Mouse (Mus musculus) heart, postnatal 0 days (tissue): ENCODE data around the gene Pex14. TPM values are rescaled to one million over a fixed set of nuclear protein-coding genes. Genes with fewer than 3 reads are reported as not detected.

ENCODE experiments used
- ATAC-seq: fragments of 200-750 bp; cut with Nextera tagmentation; 2 replicates; pipeline ENCODE4 v1.8.0; 2017; ENCODE audit warnings: low read depth, moderate number of reproducible peaks, moderate library complexity; ENCODE audit not compliant: insufficient read depth
- DNase-seq: peaks from one replicate; pipeline ENCODE4 v3.0.0-alpha.2; 2016; ENCODE audit warnings: low spot score
- H3K27ac ChIP-seq: fragments of 300-500 bp; sonication (generic); 2 replicates; pipeline ENCODE4 v1.5.1; 2014; ENCODE audit warnings: low read depth, mild to moderate bottlenecking
- H3K27me3 ChIP-seq: fragments of 300-500 bp; sonication (generic); 2 replicates; pipeline ENCODE4 v1.6.1; 2014; ENCODE audit warnings: low read length, mixed read lengths; ENCODE audit not compliant: control insufficient read depth, insufficient read depth
- H3K36me3 ChIP-seq: fragments of 300-500 bp; sonication (generic); replicated peaks from 2 replicates; pipeline ENCODE4 v1.6.1; 2014; ENCODE audit warnings: low read length, mixed read lengths; ENCODE audit not compliant: control insufficient read depth, insufficient read depth
- H3K4me1 ChIP-seq: fragments of 300-500 bp; sonication (generic); 2 replicates; pipeline ENCODE4 v1.6.1; 2014; ENCODE audit warnings: antibody characterized with exemption; ENCODE audit not compliant: control insufficient read depth, insufficient read depth
- H3K4me2 ChIP-seq: fragments of 300-500 bp; sonication (generic); 2 replicates; pipeline ENCODE4 v1.6.1; 2014; ENCODE audit warnings: low read depth, mild to moderate bottlenecking, low read length, moderate library complexity
- H3K4me3 ChIP-seq: fragments of 300-500 bp; sonication (generic); 2 replicates; pipeline ENCODE4 v1.5.1; 2014; ENCODE audit warnings: low read depth, low read length
- H3K9ac ChIP-seq: fragments of 300-500 bp; sonication (generic); replicated peaks from 2 replicates; pipeline ENCODE4 v1.6.1; 2014; ENCODE audit warnings: low read depth, low read length, mixed read lengths
- H3K9me3 ChIP-seq: fragments of 300-500 bp; sonication (generic); replicated peaks from 2 replicates; pipeline ENCODE4 v1.6.1; 2016; ENCODE audit warnings: low read length; ENCODE audit not compliant: control insufficient read depth
- CTCF ChIP-seq: IDR thresholded peaks from 2 replicates; pipeline ENCODE4 v1.5.1; 2016; ENCODE audit warnings: antibody characterized with exemption, control low read depth, low read depth
- EP300 ChIP-seq: IDR thresholded peaks from 2 replicates; pipeline ENCODE4 v1.6.1; 2016; ENCODE audit warnings: antibody characterized with exemption, low read depth
- WGBS: fragments of 180-500 bp; shearing (Covaris S2); extraction: QIAGEN DNeasy Blood & Tissue Kit; methylation state at CpG from one replicate; pipeline ENCODE4 v1.1.7; 2014; 5-methylcytosine and 5-hydroxymethylcytosine counted together
- polyA plus RNA-seq: library from polyadenylated mRNA; unstranded; fragments of >200 nt; fragmentation: Nextera tagmentation; extraction: Ambion mirVana; gene quantifications from 2 replicates; pipeline ENCODE4 v1.2.1, GENCODE M21; 2015
- total RNA-seq: library from RNA; depleted of rRNA; stranded (reverse); fragments of >200 nt; gene quantifications from 2 replicates; pipeline ENCODE4 v1.2.3, GENCODE M21; 2014; ENCODE audit warnings: low replicate concordance

The Pex14 gene
- total and polyA plus RNA-seq, 2 experiments from 2014 or later, result 38.1 to 43.9 TPM

DNA sequence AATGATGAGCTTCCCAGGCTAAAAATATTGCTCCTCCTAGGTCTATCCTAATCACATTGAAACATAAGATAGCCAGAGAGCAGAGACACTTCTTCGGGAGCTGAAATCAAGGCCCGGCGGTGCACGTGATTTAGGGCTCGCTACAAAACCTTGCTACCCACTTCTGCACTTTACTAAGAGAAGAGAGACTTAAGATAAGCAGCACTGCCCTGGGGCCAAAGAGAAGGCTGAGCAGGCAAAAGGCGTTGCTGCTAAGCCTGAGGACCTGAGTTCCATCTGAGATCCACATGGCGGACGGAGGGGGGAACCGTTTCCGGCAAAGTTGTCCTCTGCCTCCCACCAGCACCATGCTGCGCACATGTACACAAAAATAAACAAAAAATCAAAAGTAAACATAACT, 1.1 kb downstream of the Pex14 start:
- TF ChIP-seq EP300, result no peak
- TF ChIP-seq CTCF, result no peak
- H3K9ac ChIP-seq, result peak overlapping the region; percentile 94
- H3K9me3 ChIP-seq, result no peaks in the 10 kb centered on the region
- H3K4me2 ChIP-seq, result peak overlapping the region; percentile 86
- WGBS, result 6% methylated on average over 11 of the region's 11 CpGs
- ATAC-seq (no peak), DNase-seq (no peak)
- peak overlapping the region; percentile 100 for H3K4me3 ChIP-seq
- no peaks in the 10 kb centered on the region for H3K27me3 ChIP-seq
- H3K36me3 ChIP-seq, result peaks cover 7% of the 10 kb centered on the region; the same call in 1 of the 2 replicates
- H3K4me1 ChIP-seq, result peaks cover 15% of the 10 kb centered on the region
- no peak overlapping the region for H3K27ac ChIP-seq

DNA sequence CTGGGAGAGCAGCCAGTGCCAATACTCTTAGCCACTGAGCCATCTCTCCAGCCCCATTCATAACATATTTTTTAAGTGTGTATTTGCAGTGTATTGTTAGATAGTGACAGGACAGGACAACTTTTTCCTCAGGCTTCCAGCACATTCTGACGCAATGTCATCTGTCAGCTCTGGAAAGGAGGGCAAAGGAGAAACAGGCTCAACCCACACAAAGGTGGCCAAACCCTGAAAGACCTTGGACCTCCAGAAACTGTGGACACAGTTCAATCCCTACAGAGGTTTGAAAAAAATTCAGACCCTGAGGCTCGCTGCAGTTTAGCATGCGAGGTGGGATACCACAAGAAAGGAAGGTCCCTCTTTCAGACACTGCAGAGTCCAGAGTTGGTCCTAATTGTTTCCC, 1.7 kb downstream of the Pex14 start:
- 76% methylated on average over 3 of the region's 3 CpGs for WGBS
- Histone ChIP-seq H3K4me2 (peak overlapping the region; percentile 86), H3K9me3 (no peaks in the 10 kb centered on the region), H3K9ac (no peak overlapping the region), H3K4me1 (peaks cover 15% of the 10 kb centered on the region), H3K27me3 (no peaks in the 10 kb centered on the region), H3K27ac (no peak overlapping the region), H3K4me3 (no peak overlapping the region), H3K36me3 (peaks cover 8% of the 10 kb centered on the region; the same call in 1 of the 2 replicates)
- ATAC-seq (no peak), DNase-seq (no peak)
- TF ChIP-seq EP300 (no peak), CTCF (no peak)

DNA sequence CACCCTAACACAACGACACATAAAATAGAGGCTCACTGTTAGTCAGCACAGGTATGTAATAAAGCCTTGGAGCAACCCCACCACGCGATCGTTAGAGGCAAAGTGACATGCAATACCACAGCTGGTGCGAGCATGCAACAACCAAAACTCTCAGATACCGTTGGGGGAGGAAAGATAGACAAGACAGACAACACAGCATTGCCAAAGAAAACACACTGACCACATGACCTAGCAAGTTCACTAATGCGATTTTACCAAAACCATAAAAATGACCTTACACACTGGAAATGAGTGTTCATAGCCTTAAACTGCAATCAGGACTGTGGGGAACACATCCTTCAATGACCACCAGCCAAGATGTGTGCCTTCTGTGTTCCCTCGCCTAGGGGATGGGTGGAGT, 8.3 kb downstream of the Pex14 start:
- Histone ChIP-seq H3K4me2 (no peak overlapping the region), H3K36me3 (peaks cover 11% of the 10 kb centered on the region; the same call in 1 of the 2 replicates), H3K4me1 (no peaks in the 10 kb centered on the region), H3K4me3 (no peak overlapping the region), H3K9me3 (no peaks in the 10 kb centered on the region), H3K9ac (no peak overlapping the region), H3K27ac (no peak overlapping the region), H3K27me3 (no peaks in the 10 kb centered on the region)
- WGBS, result 74% methylated on average over 8 of the region's 8 CpGs
- ATAC-seq (no peak), DNase-seq (no peak)
- TF ChIP-seq CTCF (no peak), EP300 (no peak)

DNA sequence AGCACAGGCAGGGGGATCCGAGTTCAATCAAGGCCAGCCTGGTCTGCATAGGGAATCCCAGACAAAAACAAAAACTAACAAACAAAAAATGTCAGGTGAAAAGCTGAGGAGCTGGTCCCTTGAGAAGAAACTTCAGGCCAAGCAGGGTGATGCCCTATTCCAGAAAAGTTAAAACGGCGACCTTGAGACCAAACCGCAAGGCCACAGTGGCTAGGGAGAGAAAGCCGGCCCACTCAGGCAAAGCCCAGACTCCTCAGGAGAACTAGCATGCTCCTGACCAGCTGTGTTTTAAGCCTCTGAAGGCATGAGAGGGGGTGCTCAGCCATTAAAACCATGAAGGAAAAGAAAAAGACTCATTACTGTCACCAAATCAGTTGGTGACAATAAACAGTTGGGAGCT, 14.3 kb downstream of the Pex14 start:
- TF ChIP-seq EP300 (no peak), CTCF (no peak)
- DNase-seq, result no peak
- Histone ChIP-seq H3K4me3 (no peak overlapping the region), H3K27me3 (no peaks in the 10 kb centered on the region), H3K4me2 (no peak overlapping the region), H3K9ac (no peak overlapping the region), H3K27ac (0 out of 2 replicates have a peak overlapping the region, but pooled peaks have one; percentile 8), H3K4me1 (peaks cover 15% of the 10 kb centered on the region; the same call in 1 of the 2 replicates), H3K36me3 (no peaks in the 10 kb centered on the region), H3K9me3 (no peaks in the 10 kb centered on the region)
- ATAC-seq, result no peak
- WGBS, result 59% methylated on average over 5 of the region's 5 CpGs

DNA sequence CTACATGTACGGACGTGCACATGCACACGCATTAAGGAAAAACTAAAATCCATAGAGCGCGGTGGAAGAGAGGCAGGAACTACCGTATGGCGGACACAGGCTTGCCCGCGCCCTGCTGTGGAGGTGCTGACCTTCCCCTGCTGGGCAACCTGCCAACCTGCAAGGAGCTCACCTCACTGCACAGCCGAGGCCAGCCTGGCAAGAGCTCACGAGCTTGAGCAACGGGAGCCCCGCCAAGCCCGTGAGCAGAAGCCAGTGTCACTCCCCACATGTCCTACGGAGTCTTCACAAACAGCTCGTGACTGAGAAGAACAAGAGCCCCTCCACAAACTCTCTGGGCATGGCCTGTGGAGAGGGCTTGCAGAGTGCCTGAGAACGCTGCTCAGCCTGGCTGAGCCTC, 18.1 kb downstream of the Pex14 start:
- TF ChIP-seq EP300 (peak; percentile 55; the same call in 1 of the 2 replicates), CTCF (no peak)
- H3K9me3 ChIP-seq, result no peaks in the 10 kb centered on the region
- peaks cover 15% of the 10 kb centered on the region; the same call in 1 of the 2 replicates for H3K4me1 ChIP-seq
- 32% methylated on average over 17 of the region's 17 CpGs for WGBS
- no peaks in the 10 kb centered on the region for H3K27me3 ChIP-seq
- H3K27ac ChIP-seq, result peak overlapping the region; percentile 77
- no peak overlapping the region for H3K9ac ChIP-seq
- no peaks in the 10 kb centered on the region for H3K36me3 ChIP-seq
- ATAC-seq (peak; percentile 94), DNase-seq (peak; percentile 82)
- peak overlapping the region; percentile 45 for H3K4me2 ChIP-seq
- H3K4me3 ChIP-seq, result peak overlapping the region; percentile 10; the same call in 1 of the 2 replicates

DNA sequence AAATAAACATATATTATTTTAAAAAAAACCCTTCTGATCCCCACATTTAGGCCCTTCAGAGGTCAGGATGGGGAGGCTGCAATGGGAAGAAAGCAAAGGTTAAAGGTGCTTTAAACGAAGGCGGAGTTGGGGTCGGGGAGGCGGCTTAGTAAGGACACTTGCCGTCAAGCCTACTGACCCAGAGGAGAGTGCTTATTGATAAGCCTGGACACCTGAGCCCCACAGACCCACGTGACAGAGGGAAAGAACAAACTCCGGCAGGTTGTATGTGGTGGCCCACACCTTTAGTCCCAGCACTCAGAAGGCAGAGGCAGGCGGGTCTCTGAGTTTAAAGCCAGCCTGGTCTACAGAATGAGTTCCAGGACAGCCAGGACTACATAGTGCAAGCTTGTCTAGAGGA, 19.6 kb downstream of the Pex14 start:
- no peak for ATAC-seq
- H3K9me3 ChIP-seq, result no peaks in the 10 kb centered on the region
- 94% methylated on average over 8 of the region's 8 CpGs for WGBS

More for the DNA sequence above, 19.6 kb downstream of the Pex14 start:
- Histone ChIP-seq H3K9ac (no peak overlapping the region), H3K36me3 (0 out of 2 replicates have a peak, but pooled peaks cover 4% of the 10 kb centered on the region), H3K27ac (no peak overlapping the region), H3K27me3 (no peaks in the 10 kb centered on the region), H3K4me1 (peaks cover 15% of the 10 kb centered on the region; the same call in 1 of the 2 replicates), H3K4me3 (no peak overlapping the region), H3K4me2 (no peak overlapping the region)
- TF ChIP-seq CTCF (no peak), EP300 (no peak)
- DNase-seq, result no peak
